Mouse (Mus musculus) liver, embryonic 11.5 days (tissue): ENCODE measurements around the gene Gm13289. TPM values are rescaled to one million over a fixed set of nuclear protein-coding genes. Genes with fewer than 3 reads are reported as not detected.
"Not testable (repeated sequence)": the region's sequence is repeated elsewhere in the genome, so short reads cannot be mapped to it uniquely, and the experiment has no call there.

Source experiments
- ATAC-seq: fragments of 200-750 bp; cut with Nextera tagmentation; replicated peaks from 2 replicates; pipeline ENCODE4 v1.8.0; 2017; ENCODE audit warnings: moderate number of reproducible peaks, mild to moderate bottlenecking, moderate TSS enrichment, moderate library complexity; ENCODE audit not compliant: low FRiP score
- DNase-seq: peaks from one replicate; pipeline ENCODE4 v3.0.0-alpha.2; 2017; ENCODE audit warnings: low spot score
- H3K27ac ChIP-seq: fragments of 300-500 bp; sonication (generic); 2 replicates; pipeline ENCODE4 v1.5.1; 2014; ENCODE audit warnings: mild to moderate bottlenecking, low read depth, low read length, control low read depth
- H3K27me3 ChIP-seq: fragments of 300-500 bp; sonication (generic); replicated peaks from 2 replicates; pipeline ENCODE4 v1.6.1; 2014; ENCODE audit warnings: low read length, mixed read lengths; ENCODE audit not compliant: control insufficient read depth, insufficient read depth
- H3K36me3 ChIP-seq: fragments of 300-500 bp; sonication (generic); 2 replicates; pipeline ENCODE4 v1.6.1; 2014; ENCODE audit warnings: mild to moderate bottlenecking, low read length, moderate library complexity, mixed read lengths; ENCODE audit not compliant: control insufficient read depth, insufficient read depth
- H3K4me1 ChIP-seq: fragments of 300-500 bp; sonication (generic); replicated peaks from 2 replicates; pipeline ENCODE4 v1.6.1; 2014; ENCODE audit warnings: low read length, mixed read lengths; ENCODE audit not compliant: control insufficient read depth, insufficient read depth
- H3K4me2 ChIP-seq: fragments of 300-500 bp; sonication (generic); 2 replicates; pipeline ENCODE4 v1.6.1; 2014; ENCODE audit warnings: mild to moderate bottlenecking, control low read depth, moderate library complexity
- H3K4me3 ChIP-seq: fragments of 300-500 bp; sonication (generic); 2 replicates; pipeline ENCODE4 v1.5.1; 2014; ENCODE audit warnings: low read depth, low read length, control low read depth
- H3K9ac ChIP-seq: fragments of 300-500 bp; sonication (generic); 2 replicates; pipeline ENCODE4 v1.6.1; 2014; ENCODE audit warnings: low read depth, low read length, control low read depth
- H3K9me3 ChIP-seq: fragments of 300-500 bp; sonication (generic); 2 replicates; pipeline ENCODE4 v1.6.1; 2016; ENCODE audit warnings: low read length, inconsistent platforms, mixed read lengths; ENCODE audit not compliant: control insufficient read depth
- WGBS: fragments of 180-500 bp; shearing (Covaris S2); extraction: QIAGEN DNeasy Blood & Tissue Kit; methylation state at CpG from one replicate; pipeline ENCODE4 v1.1.7; 2014; 5-methylcytosine and 5-hydroxymethylcytosine counted together
- polyA plus RNA-seq: library from polyadenylated mRNA; unstranded; fragments of >200 nt; fragmentation: Nextera tagmentation; extraction: Ambion mirVana; gene quantifications from 2 replicates; pipeline ENCODE4 v1.2.1, GENCODE M21; 2014

Gene Gm13289
- polyA plus RNA-seq, 1 experiment from 2014 or later: not detected

DNA sequence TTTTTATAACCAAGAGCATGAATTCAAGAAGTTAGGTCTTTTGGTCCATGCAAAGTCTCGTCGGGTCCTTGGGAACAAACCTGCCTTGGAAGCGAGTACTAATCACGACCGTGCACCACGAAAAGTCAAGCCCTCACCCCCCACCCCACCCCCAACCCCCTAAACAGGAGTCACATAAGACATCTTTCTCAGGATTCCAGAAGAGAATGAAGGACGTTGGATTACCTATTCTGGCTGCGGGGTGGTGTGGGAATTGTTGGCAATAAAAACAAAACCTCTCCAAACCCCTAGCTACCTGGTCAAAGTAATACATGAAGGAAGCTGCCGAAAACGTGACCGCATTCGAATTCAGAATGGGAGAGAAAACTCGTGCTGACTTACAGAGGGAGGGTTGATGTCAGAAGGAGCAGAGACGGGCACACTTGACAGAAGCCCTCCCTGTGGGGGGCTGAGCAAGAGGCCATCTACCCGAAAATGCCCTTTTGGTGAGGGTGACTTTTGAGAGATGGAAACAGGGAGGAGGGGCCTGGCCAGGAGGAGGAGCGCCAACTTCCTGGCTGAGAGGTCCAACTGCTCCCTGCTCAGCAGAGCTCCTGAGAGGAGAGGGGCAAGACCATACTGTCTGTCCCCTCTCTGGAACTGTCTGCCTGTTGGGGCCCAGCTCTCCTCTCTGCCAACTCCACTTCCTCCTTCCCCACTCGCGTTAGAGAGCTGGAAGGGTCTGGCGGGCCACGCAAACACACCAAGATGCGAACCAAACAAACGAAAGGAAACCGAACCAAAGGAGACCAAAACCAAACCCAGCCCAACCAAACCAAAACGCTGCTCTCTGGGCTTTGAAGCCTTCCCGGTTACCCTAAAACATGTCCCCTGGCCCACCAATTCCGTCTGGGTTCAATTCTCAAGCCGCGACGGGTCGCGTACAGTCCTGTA is 19.9 kb upstream of the Gm13289 start:
- H3K4me1 ChIP-seq, H3K36me3 ChIP-seq, H3K27me3 ChIP-seq, ATAC-seq, H3K9me3 ChIP-seq: not testable (repeated sequence)
- Histone ChIP-seq H3K9ac (peak overlapping the region; percentile 71), H3K27ac (peak overlapping the region; percentile 90), H3K4me3 (peak overlapping the region; percentile 58), H3K4me2 (peak overlapping the region; percentile 75)
- DNase-seq: peak; percentile 64
- 11% methylated on average over 28 of the region's 31 CpGs for WGBS

- not testable (repeated sequence) for H3K27me3 ChIP-seq, H3K36me3 ChIP-seq, H3K9me3 ChIP-seq, H3K4me1 ChIP-seq
- peak; percentile 100 for ATAC-seq
- Histone ChIP-seq H3K4me3 (peak overlapping the region; percentile 58), H3K4me2 (peak overlapping the region; percentile 75), H3K9ac (peak overlapping the region; percentile 71), H3K27ac (peak overlapping the region; percentile 90)
- DNase-seq: peak; percentile 79
- WGBS: under 1% methylated on average over 16 of the region's 21 CpGs
These were observed 19.1 kb upstream of the Gm13289 start for GRCm38 (mm10) chr4:88757628-88758031.

DNA sequence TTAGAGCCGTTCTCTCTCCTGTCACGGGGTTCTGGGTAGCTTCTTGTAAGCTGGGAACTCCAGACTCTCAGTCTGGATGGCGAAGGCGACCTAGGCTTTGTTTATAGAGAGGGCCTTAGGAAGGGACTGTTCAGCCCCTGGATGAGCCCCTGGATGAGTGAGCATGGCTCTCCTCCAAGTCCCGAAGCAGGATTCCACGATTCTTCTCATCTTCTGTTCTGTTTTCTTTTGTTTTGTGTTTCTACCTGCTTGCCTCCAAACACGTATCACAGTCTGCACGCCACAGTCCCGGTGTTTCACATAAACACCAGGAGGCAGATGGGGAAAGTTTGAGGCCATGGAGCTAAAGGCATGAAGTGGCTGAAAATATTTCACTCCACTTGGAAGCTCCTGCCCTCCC is 18.0 kb upstream of the Gm13289 start:
- H3K36me3 ChIP-seq, H3K27me3 ChIP-seq, DNase-seq, H3K4me2 ChIP-seq, ATAC-seq, H3K9me3 ChIP-seq, H3K9ac ChIP-seq, H3K4me3 ChIP-seq, H3K4me1 ChIP-seq, H3K27ac ChIP-seq: not testable (repeated sequence)
- WGBS: 86% methylated on average over 9 of the region's 9 CpGs

DNA sequence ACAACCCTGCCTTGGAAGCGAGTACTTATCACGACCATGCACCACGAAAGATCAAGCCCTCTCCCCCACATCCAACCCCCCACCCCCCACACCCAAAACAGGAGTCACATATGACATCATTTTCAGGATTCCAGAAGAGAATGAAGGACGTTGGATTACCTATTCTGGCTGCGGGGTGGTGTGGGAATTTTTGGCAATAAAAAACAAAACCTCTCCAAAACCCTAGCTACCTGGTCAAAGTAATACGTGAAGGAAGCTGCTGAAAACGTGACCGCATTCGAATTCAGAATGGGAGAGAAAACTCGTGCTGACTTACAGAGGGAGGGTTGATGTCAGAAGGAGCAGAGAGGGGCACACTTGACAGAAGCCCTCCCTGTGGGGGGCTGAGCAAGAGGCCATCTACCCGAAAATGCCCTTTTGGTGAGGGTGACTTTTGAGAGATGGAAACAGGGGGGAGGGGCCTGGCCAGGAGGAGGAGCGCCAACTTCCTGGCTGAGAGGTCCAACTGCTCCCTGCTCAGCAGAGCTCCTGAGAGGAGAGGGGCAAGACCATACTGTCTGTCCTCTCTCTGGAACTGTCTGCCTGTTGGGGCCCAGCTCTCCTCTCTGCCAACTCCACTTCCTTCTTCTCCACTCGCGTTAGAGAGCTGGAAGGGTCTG is 17.0 kb upstream of the Gm13289 start, which contains the start of gene Gm13283:
Gene Gm13283 (plus strand): TSS at position 510 of the 659 bp plus-strand sequence.
- 19% methylated on average over 11 of the region's 14 CpGs for WGBS
- not testable (repeated sequence) for H3K27ac ChIP-seq, ATAC-seq, DNase-seq, H3K4me1 ChIP-seq, H3K9ac ChIP-seq, H3K9me3 ChIP-seq, H3K27me3 ChIP-seq, H3K36me3 ChIP-seq
- Histone ChIP-seq H3K4me3 (peak within 1 kb of the TSS; percentile 37), H3K4me2 (peak within 1 kb of the TSS; percentile 51)

DNA sequence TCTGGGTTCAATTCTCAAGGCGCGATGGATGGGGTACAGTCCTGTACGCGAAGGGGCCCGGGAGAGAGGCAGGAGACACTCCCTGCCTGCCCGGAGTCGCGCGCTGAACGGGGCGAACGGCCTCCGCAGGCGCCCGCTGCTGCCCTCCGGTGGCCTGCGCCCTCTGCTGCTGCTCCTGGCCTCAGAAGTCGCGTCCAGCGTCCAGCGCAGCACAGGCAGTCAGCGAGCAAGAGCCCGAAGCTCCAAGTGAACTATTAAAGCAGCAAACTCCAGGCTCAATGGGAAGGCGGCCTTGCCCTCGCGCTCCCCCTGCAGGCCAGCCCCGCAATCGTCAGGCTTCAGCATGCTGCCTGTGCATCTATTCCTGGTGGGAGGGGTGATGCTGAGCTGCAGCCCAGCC is 16.3 kb upstream of the Gm13289 start:
- not testable (repeated sequence) for H3K9me3 ChIP-seq, H3K4me1 ChIP-seq, H3K27ac ChIP-seq, H3K27me3 ChIP-seq, ATAC-seq, H3K36me3 ChIP-seq, H3K9ac ChIP-seq
- Histone ChIP-seq H3K4me2 (peak overlapping the region; percentile 51), H3K4me3 (peak overlapping the region; percentile 37)
- under 1% methylated on average over 20 of the region's 28 CpGs for WGBS
- DNase-seq: peak; percentile 43

GRCm38 (mm10) chr4:88761776-88762175 is 14.9 kb upstream of the Gm13289 start:
- not testable (repeated sequence) for H3K27me3 ChIP-seq, H3K27ac ChIP-seq, H3K4me3 ChIP-seq, DNase-seq, H3K9me3 ChIP-seq, ATAC-seq, H3K36me3 ChIP-seq, H3K4me2 ChIP-seq, H3K4me1 ChIP-seq, H3K9ac ChIP-seq
- 55% methylated on average over 6 of the region's 8 CpGs for WGBS

DNA sequence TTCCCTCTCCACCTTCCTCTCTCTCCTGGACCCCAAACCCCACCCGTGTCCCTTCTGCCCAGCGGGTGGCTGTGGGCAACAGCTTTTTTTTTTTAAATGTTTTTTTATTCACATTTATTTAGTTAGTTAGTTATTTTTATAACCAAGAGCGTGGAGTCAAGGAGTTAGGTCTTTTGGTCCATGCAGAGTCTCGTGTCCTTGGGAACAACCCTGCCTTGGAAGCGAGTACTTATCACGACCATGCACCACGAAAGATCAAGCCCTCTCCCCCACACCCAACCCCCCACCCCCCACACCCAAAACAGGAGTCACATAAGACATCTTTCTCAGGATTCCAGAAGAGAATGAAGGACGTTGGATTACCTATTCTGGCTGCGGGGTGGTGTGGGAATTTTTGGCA is 14.4 kb upstream of the Gm13289 start:
- H3K9ac ChIP-seq, H3K27me3 ChIP-seq, H3K4me3 ChIP-seq, ATAC-seq, H3K27ac ChIP-seq, H3K4me1 ChIP-seq, H3K36me3 ChIP-seq, H3K9me3 ChIP-seq, DNase-seq, H3K4me2 ChIP-seq: not testable (repeated sequence)
- 36% methylated on average over 8 of the region's 9 CpGs for WGBS

DNA sequence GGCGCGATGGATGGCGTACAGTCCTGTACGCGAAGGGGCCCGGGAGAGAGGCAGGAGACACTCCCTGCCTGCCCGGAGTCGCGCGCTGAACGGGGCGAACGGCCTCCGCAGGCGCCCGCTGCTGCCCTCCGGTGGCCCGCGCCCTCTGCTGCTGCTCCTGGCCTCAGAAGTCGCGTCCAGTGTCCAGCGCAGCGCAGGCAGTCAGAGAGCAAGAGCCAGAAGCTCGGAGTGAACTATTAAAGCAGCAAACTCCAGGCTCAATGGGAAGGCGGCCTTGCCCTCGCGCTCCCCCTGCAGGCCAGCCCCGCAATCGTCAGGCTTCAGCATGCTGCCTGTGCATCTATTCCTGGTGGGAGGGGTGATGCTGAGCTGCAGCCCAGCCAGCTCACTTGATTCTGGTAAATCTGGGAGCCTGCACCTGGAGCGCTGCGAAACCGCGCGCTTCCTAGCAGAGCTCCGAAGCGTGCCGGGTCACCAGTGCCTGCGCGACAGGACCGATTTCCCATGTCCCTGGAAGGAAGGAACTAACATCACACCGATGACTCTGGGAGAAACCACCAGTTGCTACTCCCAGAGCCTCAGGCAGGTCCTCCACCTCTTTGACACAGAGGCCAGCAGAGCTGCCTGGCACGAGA is 13.2 kb upstream of the Gm13289 start:
- H3K27ac ChIP-seq, H3K36me3 ChIP-seq, ATAC-seq, H3K4me1 ChIP-seq, H3K27me3 ChIP-seq, H3K9me3 ChIP-seq, H3K9ac ChIP-seq: not testable (repeated sequence)
- Histone ChIP-seq H3K4me3 (peak overlapping the region; percentile 38), H3K4me2 (peak overlapping the region; percentile 57)
- peak; percentile 55 for DNase-seq
- WGBS: 5% methylated on average over 26 of the region's 42 CpGs
